Mouse (Mus musculus) cerebellum, adult 9-11 months (tissue): ENCODE data around the gene Gimap7.
A peak's percentile ranks its signal among the peaks of the same experiment; 100 is the strongest.

Experiments used
- DNase-seq: peaks from one replicate; pipeline ENCODE4 v3.0.0; 2022

Gene Gimap7

GRCm38 (mm10) chr6:48742422-48743351 is 24.3 kb downstream of the Gimap7 start:
- no peak for DNase-seq

GRCm38 (mm10) chr6:48745490-48745889 is 27.1 kb downstream of the Gimap7 start:
- no peak for DNase-seq

- DNase-seq, result no peak
Measured at GRCm38 (mm10) chr6:48745959-48746889, 27.8 kb downstream of the Gimap7 start, which contains the start of gene Gimap5. Gene Gimap5 (plus strand): TSS chr6:48746197.

- no peak for DNase-seq
Measured at GRCm38 (mm10) chr6:48747091-48747966, 28.9 kb downstream of the Gimap7 start.

GRCm38 (mm10) chr6:48763567-48764270 is 45.3 kb downstream of the Gimap7 start:
- DNase-seq, result no peak

GRCm38 (mm10) chr6:48764496-48764895 is 46.1 kb downstream of the Gimap7 start:
- no peak for DNase-seq

GRCm38 (mm10) chr6:48768178-48768869 is 49.9 kb downstream of the Gimap7 start:
- no peak for DNase-seq

- no peak for DNase-seq
Measured at GRCm38 (mm10) chr6:48768933-48769332, 50.5 kb downstream of the Gimap7 start.

- no peak for DNase-seq
Measured at GRCm38 (mm10) chr6:48770696-48771095, 52.3 kb downstream of the Gimap7 start, which contains the start of gene Gimap3. Gene Gimap3 (minus strand): TSS chr6:48770851.

GRCm38 (mm10) chr6:48772030-48772429 is 53.6 kb downstream of the Gimap7 start:
- peak; percentile 59 for DNase-seq
